20 mouse cellular contexts compared by ENCODE assay signal in genomic region chr19:41119924-41120323, GRCm38 (mm10). TPM values are rescaled to one million over a fixed set of nuclear protein-coding genes. Genes with fewer than 3 reads are reported as not detected.
DNase-seq lines count a peak whose midpoint lies in the region; ATAC-seq and TF ChIP-seq lines count a peak whose summit lies in the region.
"Had no signal": no experiment of that assay in that cellular context is flagged by ENCODE, and none has a peak within 500 bp of the region (broad histone marks: within the 10 kb centered on the region; RNA-seq: fewer than 3 reads in every experiment).

No protein-coding gene starts in this region.

- 77% methylated on average over 13 of the region's 13 CpGs for WGBS in forebrain, embryonic 14.5 days
- 74% methylated on average over 13 of the region's 13 CpGs for WGBS in forebrain, embryonic 15.5 days
- 78% methylated on average over 13 of the region's 13 CpGs for WGBS in lung, embryonic 14.5 days

- H3K27ac ChIP-seq in forebrain, embryonic 14.5 days (ENCODE audit: low read depth, low read length): no peak overlapping the region
- no peak overlapping the region for H3K27ac ChIP-seq in forebrain, embryonic 15.5 days (replicated peaks)
- no peak overlapping the region for H3K27ac ChIP-seq in lung, embryonic 14.5 days (ENCODE audit: low read depth)
- H3K27ac ChIP-seq: limb, embryonic 12.5 days; macrophage had no signal

- H3K9me3 ChIP-seq in forebrain, embryonic 14.5 days (replicated peaks; ENCODE audit: control insufficient read depth, low read length): no peaks in the 10 kb centered on the region
- H3K9me3 ChIP-seq in forebrain, embryonic 15.5 days: no peaks in the 10 kb centered on the region
- no peaks in the 10 kb centered on the region for H3K9me3 ChIP-seq in lung, embryonic 14.5 days (ENCODE audit: low read depth, low read length)
- H3K9me3 ChIP-seq: limb, embryonic 12.5 days had no signal

- 0 out of 2 replicates have a peak, but pooled peaks have one; percentile 12 for ATAC-seq in forebrain, embryonic 14.5 days
- ATAC-seq in forebrain, embryonic 15.5 days (replicated peaks): no peak
- ATAC-seq in lung, embryonic 14.5 days (ENCODE audit: insufficient read depth): no peak
- ATAC-seq: intestine, embryonic 16.5 days had no signal

- no peak for TF ChIP-seq CTCF in lung, embryonic 14.5 days (IDR thresholded peaks at IDR 0.05; ENCODE audit: low read depth)

- H3K9ac ChIP-seq in forebrain, embryonic 14.5 days (ENCODE audit: low read length): no peak overlapping the region
- H3K9ac ChIP-seq in forebrain, embryonic 15.5 days (replicated peaks): no peak overlapping the region
- H3K9ac ChIP-seq in lung, embryonic 14.5 days: no peak overlapping the region
- H3K9ac ChIP-seq: limb, embryonic 12.5 days had no signal

- intact Hi-C loops in left cerebral cortex, postnatal 25 days (cut with DNase I): no loop called here

- no peak overlapping the region for H3K4me2 ChIP-seq in forebrain, embryonic 14.5 days (ENCODE audit: low read length)
- no peak overlapping the region for H3K4me2 ChIP-seq in forebrain, embryonic 15.5 days (replicated peaks)
- no peak overlapping the region for H3K4me2 ChIP-seq in lung, embryonic 14.5 days
- H3K4me2 ChIP-seq: limb, embryonic 12.5 days had no signal

- no peaks in the 10 kb centered on the region for H3K27me3 ChIP-seq in forebrain, embryonic 14.5 days (replicated peaks; ENCODE audit: control insufficient read depth, insufficient read depth, low read length)
- no peaks in the 10 kb centered on the region for H3K27me3 ChIP-seq in forebrain, embryonic 15.5 days
- no peaks in the 10 kb centered on the region for H3K27me3 ChIP-seq in lung, embryonic 14.5 days (ENCODE audit: insufficient read depth, low read length)
- H3K27me3 ChIP-seq: limb, embryonic 12.5 days had no signal

- H3K36me3 ChIP-seq in forebrain, embryonic 14.5 days (ENCODE audit: control insufficient read depth, insufficient read depth, low read length): no peaks in the 10 kb centered on the region
- no peaks in the 10 kb centered on the region for H3K36me3 ChIP-seq in forebrain, embryonic 15.5 days
- no peaks in the 10 kb centered on the region for H3K36me3 ChIP-seq in lung, embryonic 14.5 days (ENCODE audit: insufficient read depth)
- H3K36me3 ChIP-seq: limb, embryonic 12.5 days had no signal

- no peak overlapping the region for H3K4me3 ChIP-seq in forebrain, embryonic 14.5 days (ENCODE audit: low read depth, low read length)
- H3K4me3 ChIP-seq in forebrain, embryonic 15.5 days: no peak overlapping the region
- H3K4me3 ChIP-seq in lung, embryonic 14.5 days (ENCODE audit: low read depth, low read length): no peak overlapping the region
- H3K4me3 ChIP-seq: limb, embryonic 12.5 days had no signal

- peak; percentile 46 for DNase-seq in forebrain, embryonic 14.5 days (ENCODE audit: low spot score)
- peak; percentile 24 for DNase-seq in lung, embryonic 14.5 days
- no peak for DNase-seq in lung, postnatal 25 days (ENCODE audit: low spot score)
- DNase-seq in left cerebral cortex, postnatal 25 days (ENCODE audit: low spot score in 2 of 2): peak; percentile 51 to 91
- peak; percentile 64 for DNase-seq in telencephalon, adult 2 months (ENCODE audit: low read depth, low spot score)
- DNase-seq in kidney, postnatal 10 days: no peak
- no peak for DNase-seq in c-Kit-positive CD71-positive TER-119-positive erythroid progenitor cells, embryonic 14.5 days (ENCODE audit: low spot score)
- DNase-seq: adrenal gland, adult 2 months; gastrocnemius, postnatal 10 days; midbrain, embryonic 14.5 days had no signal

- peaks cover 2% of the 10 kb centered on the region; the same call in 1 of the 2 replicates for H3K4me1 ChIP-seq in forebrain, embryonic 14.5 days (ENCODE audit: control insufficient read depth, insufficient read depth, low read length)
- peaks cover 3% of the 10 kb centered on the region for H3K4me1 ChIP-seq in forebrain, embryonic 15.5 days
- H3K4me1 ChIP-seq in lung, embryonic 14.5 days (ENCODE audit: insufficient read depth): 0 out of 2 replicates have a peak, but pooled peaks cover 2% of the 10 kb centered on the region

RNA-seq across cellular contexts. Expression of gene Opalin, which starts 43.0 kb away (rescaled TPM):
- not detected in 2 replicates for polyA plus RNA-seq in forebrain, embryonic 14.5 days (2014; fragmentation: Nextera tagmentation; extraction: Ambion mirVana)
- polyA plus RNA-seq in forebrain, embryonic 15.5 days (2015; fragmentation: Nextera tagmentation; extraction: Ambion mirVana): not detected in 2 replicates
- polyA plus RNA-seq in lung, embryonic 14.5 days (2014; fragmentation: Nextera tagmentation; extraction: Ambion mirVana): not detected in 2 replicates
- 10 to 100 TPM in 1 of 2 experiments, 1 to 10 TPM in 1; 7.6 to 11.5 TPM for total RNA-seq in left cerebral cortex, postnatal 25 days (2021)
- total RNA-seq: adrenal gland, adult 2 months; ES-E14; gastrocnemius, postnatal 10 days; heart, adult 8-10 months; heart, postnatal 25 days had no signal
- polyA plus RNA-seq: adrenal gland, adult 2 months; C2C12; intestine, embryonic 16.5 days; large intestine, adult 2 months; limb, embryonic 12.5 days; liver, embryonic 16.5 days; macrophage; midbrain, embryonic 14.5 days had no signal

Comparison
In these comparisons a context has a peak if more than half of its experiments do, and no peak if none do; other contexts are left out.
1. DNase-seq: peak in forebrain, embryonic 14.5 days (single experiment), lung, embryonic 14.5 days (single experiment), left cerebral cortex, postnatal 25 days (2 of 2) and telencephalon, adult 2 months (single experiment); none in lung, postnatal 25 days (single experiment), kidney, postnatal 10 days (single experiment) and c-Kit-positive CD71-positive TER-119-positive erythroid progenitor cells, embryonic 14.5 days (single experiment).